Mouse (Mus musculus): Measurements from ENCODE around the gene Cxcl2. TPM values are rescaled to one million over a fixed set of nuclear protein-coding genes. Genes with fewer than 3 reads are reported as not detected.

The Cxcl2 gene
- 0.18 and 0.30 TPM in 2 replicates for polyA plus RNA-seq (2015; fragmentation: Nextera tagmentation; extraction: Ambion mirVana)

DNA sequence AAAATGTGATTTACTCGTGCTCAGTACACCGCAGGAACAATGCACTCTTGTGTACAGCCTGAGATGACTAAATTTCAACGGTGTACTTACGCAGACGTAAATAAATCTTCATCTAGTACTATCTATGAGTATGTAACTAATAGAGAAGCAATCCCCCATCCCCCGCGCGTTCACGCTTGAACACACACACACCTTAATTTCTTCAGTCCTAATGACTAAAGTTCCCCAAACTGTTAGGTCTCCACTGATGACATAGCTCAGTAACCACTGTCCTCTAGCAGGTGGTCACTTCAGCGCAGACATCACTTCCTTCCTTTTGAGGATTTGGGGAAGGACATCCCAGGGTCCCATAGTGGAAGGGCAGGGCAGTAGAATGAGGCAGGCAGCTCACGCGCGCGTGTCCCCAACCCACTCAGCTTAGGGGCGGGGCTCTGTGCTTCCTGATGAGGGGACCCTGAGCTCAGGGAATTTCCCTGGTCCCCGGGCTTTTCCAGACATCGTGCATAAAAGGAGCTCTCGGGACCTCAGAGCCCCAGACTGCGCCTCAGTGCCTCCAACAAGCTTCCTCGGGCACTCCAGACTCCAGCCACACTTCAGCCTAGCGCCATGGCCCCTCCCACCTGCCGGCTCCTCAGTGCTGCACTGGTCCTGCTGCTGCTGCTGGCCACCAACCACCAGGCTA, at the start of gene Cxcl2:
Cxcl2 (plus strand) TSS at position 533 of the 682 bp plus-strand sequence.
- Histone ChIP-seq H3K9ac (ENCODE audit: low read depth, low read length) (no peak within 1 kb of the TSS), H3K4me2 (replicated peaks; ENCODE audit: low read depth) (peak within 1 kb of the TSS; percentile 65), H3K27ac (ENCODE audit: low read depth, low read length) (no peak within 1 kb of the TSS), H3K4me1 (replicated peaks; ENCODE audit: control insufficient read depth, insufficient read depth, low read length) (peaks cover 7% of the 10 kb centered on the region; the same call in 1 of the 2 replicates), H3K9me3 (ENCODE audit: control insufficient read depth) (no peaks in the 10 kb centered on the region), H3K4me3 (ENCODE audit: low read depth, low read length) (peak within 1 kb of the TSS; percentile 29), H3K36me3 (ENCODE audit: control insufficient read depth, insufficient read depth) (no peaks in the 10 kb centered on the region), H3K27me3 (replicated peaks; ENCODE audit: control insufficient read depth, insufficient read depth, low read length) (peaks cover 18% of the 10 kb centered on the region)
- 9% methylated on average over 22 of the region's 22 CpGs for WGBS
- TF ChIP-seq CTCF (IDR thresholded peaks at IDR 0.05; ENCODE audit: low read depth), result no peak
- ATAC-seq, result peak; percentile 47; the same call in 1 of the 2 replicates

DNA sequence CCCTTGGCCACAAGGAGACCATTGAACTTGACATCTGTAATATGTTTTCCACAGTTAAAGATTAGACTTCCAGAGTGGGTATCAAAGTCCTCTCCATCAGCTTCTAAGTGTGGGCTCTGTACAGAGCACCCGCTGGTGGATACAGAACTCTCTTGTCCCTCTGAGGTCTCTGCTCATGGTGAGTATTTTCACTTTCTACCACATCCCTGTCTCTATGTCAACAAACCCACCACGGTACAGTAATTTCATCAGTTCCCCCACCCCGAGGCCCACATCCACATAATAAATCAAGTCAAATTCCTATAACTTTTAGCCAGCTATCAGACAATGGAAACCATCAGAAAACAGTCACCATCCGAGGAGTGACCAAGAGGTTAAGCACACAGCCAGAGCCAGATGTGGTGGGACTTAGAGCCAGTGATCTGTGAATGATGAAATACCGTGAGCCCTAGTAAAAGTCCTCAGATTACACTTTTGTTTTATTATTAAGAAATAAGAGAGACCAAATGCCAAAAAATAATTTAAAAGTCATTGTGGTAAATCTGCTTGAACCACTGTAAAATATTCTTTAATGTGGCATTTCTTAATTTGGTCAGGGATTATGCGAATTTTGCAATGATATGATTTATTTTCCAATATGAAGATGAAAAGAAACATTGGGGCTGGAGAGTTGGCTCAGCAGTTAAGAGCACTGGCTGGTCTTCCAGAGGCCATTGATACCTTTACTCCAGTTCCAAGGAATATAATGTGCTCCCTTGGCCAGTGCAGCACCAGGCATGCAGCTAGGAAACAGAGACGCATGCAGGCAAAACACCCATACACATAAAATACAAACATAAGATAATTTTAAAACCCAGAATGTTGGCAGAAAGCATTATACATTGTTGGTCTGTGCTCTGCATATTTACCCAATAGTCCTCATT, 48.1 kb upstream of the Cxcl2 start:
- Histone ChIP-seq H3K27ac (ENCODE audit: low read depth, low read length) (no peak overlapping the region), H3K4me1 (replicated peaks; ENCODE audit: control insufficient read depth, insufficient read depth, low read length) (no peaks in the 10 kb centered on the region), H3K4me2 (replicated peaks; ENCODE audit: low read depth) (no peak overlapping the region), H3K27me3 (replicated peaks; ENCODE audit: control insufficient read depth, insufficient read depth, low read length) (no peaks in the 10 kb centered on the region), H3K4me3 (ENCODE audit: low read depth, low read length) (no peak overlapping the region), H3K9me3 (ENCODE audit: control insufficient read depth) (no peaks in the 10 kb centered on the region), H3K9ac (ENCODE audit: low read depth, low read length) (no peak overlapping the region), H3K36me3 (ENCODE audit: control insufficient read depth, insufficient read depth) (no peaks in the 10 kb centered on the region)
- TF ChIP-seq CTCF (IDR thresholded peaks at IDR 0.05; ENCODE audit: low read depth), result no peak
- ATAC-seq, result no peak
- 69% methylated on average over 7 of the region's 7 CpGs for WGBS

DNA sequence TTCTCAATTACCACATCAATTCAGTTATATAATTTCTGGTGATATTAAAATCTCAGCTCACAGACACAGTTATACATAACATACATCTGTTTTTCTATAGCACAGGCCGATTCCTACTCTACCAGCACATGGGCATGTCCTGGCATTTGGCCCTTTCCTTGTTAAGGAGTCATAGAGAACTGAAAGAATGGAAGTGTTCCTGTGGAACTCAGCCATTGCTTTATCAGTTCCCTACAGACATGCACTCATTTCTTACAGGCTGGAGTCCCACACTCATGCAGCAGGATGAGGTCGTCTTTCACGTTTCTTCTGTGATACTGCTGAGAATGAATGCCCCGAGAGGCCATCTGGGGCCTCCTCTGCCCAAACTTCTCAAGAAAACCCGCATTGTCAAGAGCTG, 46.2 kb upstream of the Cxcl2 start:
- Histone ChIP-seq H3K4me3 (ENCODE audit: low read depth, low read length) (no peak overlapping the region), H3K27me3 (replicated peaks; ENCODE audit: control insufficient read depth, insufficient read depth, low read length) (no peaks in the 10 kb centered on the region), H3K9ac (ENCODE audit: low read depth, low read length) (no peak overlapping the region), H3K4me1 (replicated peaks; ENCODE audit: control insufficient read depth, insufficient read depth, low read length) (no peaks in the 10 kb centered on the region), H3K36me3 (ENCODE audit: control insufficient read depth, insufficient read depth) (no peaks in the 10 kb centered on the region), H3K4me2 (replicated peaks; ENCODE audit: low read depth) (no peak overlapping the region), H3K9me3 (ENCODE audit: control insufficient read depth) (no peaks in the 10 kb centered on the region), H3K27ac (ENCODE audit: low read depth, low read length) (no peak overlapping the region)
- WGBS, result 68% methylated on average over 5 of the region's 5 CpGs
- no peak for ATAC-seq
- no peak for TF ChIP-seq CTCF (IDR thresholded peaks at IDR 0.05; ENCODE audit: low read depth)

DNA sequence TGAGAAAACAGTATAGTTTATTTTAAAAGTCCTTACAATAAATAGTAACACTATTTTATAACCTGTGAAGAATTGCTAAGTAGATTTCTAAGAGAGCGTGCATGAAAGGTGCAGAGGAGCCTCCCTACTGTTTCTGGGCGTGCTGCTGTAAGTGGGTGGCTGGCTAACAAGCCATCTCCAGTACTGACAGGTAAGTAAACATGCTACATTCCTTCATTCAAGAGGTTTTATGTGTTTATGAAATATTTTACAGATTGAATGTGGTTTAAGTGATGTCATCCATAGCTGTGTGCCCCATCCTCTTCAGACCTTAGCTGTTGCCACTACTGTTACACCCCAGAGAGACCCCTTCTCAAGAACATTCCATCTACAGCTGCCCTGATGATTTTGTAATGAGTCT, 45.2 kb upstream of the Cxcl2 start:
- Histone ChIP-seq H3K4me3 (ENCODE audit: low read depth, low read length) (no peak overlapping the region), H3K9ac (ENCODE audit: low read depth, low read length) (no peak overlapping the region), H3K27me3 (replicated peaks; ENCODE audit: control insufficient read depth, insufficient read depth, low read length) (no peaks in the 10 kb centered on the region), H3K27ac (ENCODE audit: low read depth, low read length) (no peak overlapping the region), H3K4me2 (replicated peaks; ENCODE audit: low read depth) (no peak overlapping the region), H3K4me1 (replicated peaks; ENCODE audit: control insufficient read depth, insufficient read depth, low read length) (no peaks in the 10 kb centered on the region), H3K36me3 (ENCODE audit: control insufficient read depth, insufficient read depth) (no peaks in the 10 kb centered on the region), H3K9me3 (ENCODE audit: control insufficient read depth) (no peaks in the 10 kb centered on the region)
- ATAC-seq, result no peak
- 80% methylated on average over 2 of the region's 2 CpGs for WGBS
- TF ChIP-seq CTCF (IDR thresholded peaks at IDR 0.05; ENCODE audit: low read depth), result no peak

DNA sequence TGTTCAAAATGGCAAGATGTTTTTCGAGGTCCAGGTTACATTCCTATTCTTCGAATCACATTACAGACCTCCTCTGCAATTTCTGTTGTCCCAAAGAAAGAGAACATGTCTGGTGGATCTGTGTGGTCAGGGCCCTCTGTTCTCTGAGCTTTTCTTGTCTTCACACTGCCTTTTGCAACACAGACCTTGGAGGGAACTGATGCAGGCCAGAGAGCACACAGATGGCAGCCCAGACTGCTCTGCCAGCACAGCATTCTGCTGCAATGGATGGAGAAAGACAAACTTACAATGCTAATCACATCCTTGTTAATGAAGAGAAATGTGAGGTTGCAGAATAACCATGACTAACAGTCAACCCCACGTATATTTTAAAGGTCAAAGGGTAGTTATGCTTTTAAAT, 44.6 kb upstream of the Cxcl2 start:
- no peak overlapping the region for H3K27ac ChIP-seq (ENCODE audit: low read depth, low read length)
- TF ChIP-seq CTCF (IDR thresholded peaks at IDR 0.05; ENCODE audit: low read depth), result no peak
- no peak overlapping the region for H3K9ac ChIP-seq (ENCODE audit: low read depth, low read length)
- no peak for ATAC-seq
- H3K4me3 ChIP-seq (ENCODE audit: low read depth, low read length), result no peak overlapping the region
- no peaks in the 10 kb centered on the region for H3K27me3 ChIP-seq (replicated peaks; ENCODE audit: control insufficient read depth, insufficient read depth, low read length)
- H3K4me2 ChIP-seq (replicated peaks; ENCODE audit: low read depth), result no peak overlapping the region
- no peaks in the 10 kb centered on the region for H3K36me3 ChIP-seq (ENCODE audit: control insufficient read depth, insufficient read depth)
- no peaks in the 10 kb centered on the region for H3K4me1 ChIP-seq (replicated peaks; ENCODE audit: control insufficient read depth, insufficient read depth, low read length)
- H3K9me3 ChIP-seq (ENCODE audit: control insufficient read depth), result no peaks in the 10 kb centered on the region
- 74% methylated on average over 3 of the region's 3 CpGs for WGBS

DNA sequence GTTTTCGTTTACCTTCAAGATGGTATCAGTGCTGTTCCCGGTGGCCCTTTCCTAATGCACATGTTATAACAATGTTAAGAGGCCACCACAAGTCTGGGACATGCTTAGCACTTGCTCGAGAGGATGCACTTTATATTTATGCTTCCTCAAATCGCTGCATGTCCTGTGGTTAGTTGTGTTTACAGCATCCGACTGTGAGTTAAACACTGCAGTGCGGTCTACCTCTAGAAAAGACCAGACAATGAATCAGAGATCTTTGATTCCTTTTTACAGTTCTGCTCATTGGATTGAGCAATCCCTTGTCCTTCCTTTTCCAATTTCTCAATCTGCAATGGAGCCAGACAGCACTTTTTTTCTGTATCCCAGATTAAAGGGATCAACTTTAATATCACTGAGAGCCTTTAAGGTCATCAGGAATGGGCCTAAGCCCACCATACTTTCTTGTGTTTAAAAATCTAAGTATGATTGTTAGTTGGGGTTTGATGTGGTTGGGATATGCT, 41.7 kb upstream of the Cxcl2 start:
- Histone ChIP-seq H3K4me3 (ENCODE audit: low read depth, low read length) (no peak overlapping the region), H3K27ac (ENCODE audit: low read depth, low read length) (no peak overlapping the region), H3K4me2 (replicated peaks; ENCODE audit: low read depth) (no peak overlapping the region), H3K9ac (ENCODE audit: low read depth, low read length) (no peak overlapping the region), H3K27me3 (replicated peaks; ENCODE audit: control insufficient read depth, insufficient read depth, low read length) (no peaks in the 10 kb centered on the region), H3K4me1 (replicated peaks; ENCODE audit: control insufficient read depth, insufficient read depth, low read length) (no peaks in the 10 kb centered on the region), H3K9me3 (ENCODE audit: control insufficient read depth) (no peaks in the 10 kb centered on the region), H3K36me3 (ENCODE audit: control insufficient read depth, insufficient read depth) (no peaks in the 10 kb centered on the region)
- no peak for ATAC-seq
- 70% methylated on average over 6 of the region's 6 CpGs for WGBS
- TF ChIP-seq CTCF (IDR thresholded peaks at IDR 0.05; ENCODE audit: low read depth), result no peak
